Mouse (Mus musculus) forebrain, embryonic 11.5 days (tissue): ENCODE results near the gene Stxbp5l. TPM values are rescaled to one million over a fixed set of nuclear protein-coding genes. Genes with fewer than 3 reads are reported as not detected.
A peak's percentile ranks its signal among the peaks of the same experiment; 100 is the strongest.

ENCODE experiments used
- ATAC-seq: fragments of 200-750 bp; cut with Nextera tagmentation; replicated peaks from 2 replicates; pipeline ENCODE4 v1.8.0; 2017; ENCODE audit warnings: moderate TSS enrichment; ENCODE audit not compliant: low FRiP score
- DNase-seq: peaks from one replicate; pipeline ENCODE4 v3.0.0-alpha.2; 2017; ENCODE audit warnings: low spot score
- H3K27ac ChIP-seq: fragments of 300-500 bp; sonication (generic); 2 replicates; pipeline ENCODE4 v1.5.1; 2014; ENCODE audit warnings: low read depth, low read length
- H3K27me3 ChIP-seq: fragments of 300-500 bp; sonication (generic); 2 replicates; pipeline ENCODE4 v1.6.1; 2014; ENCODE audit warnings: mild to moderate bottlenecking, low read length, mixed read lengths; ENCODE audit not compliant: control insufficient read depth, insufficient read depth
- H3K36me3 ChIP-seq: fragments of 300-500 bp; sonication (generic); 2 replicates; pipeline ENCODE4 v1.6.1; 2014; ENCODE audit warnings: mild to moderate bottlenecking, low read length, moderate library complexity, mixed read lengths; ENCODE audit not compliant: control insufficient read depth, insufficient read depth
- H3K4me1 ChIP-seq: fragments of 300-500 bp; sonication (generic); replicated peaks from 2 replicates; pipeline ENCODE4 v1.6.1; 2014; ENCODE audit warnings: low read length, mixed read lengths; ENCODE audit not compliant: control insufficient read depth, insufficient read depth
- H3K4me2 ChIP-seq: fragments of 300-500 bp; sonication (generic); 2 replicates; pipeline ENCODE4 v1.6.1; 2014; ENCODE audit warnings: low read depth, mild to moderate bottlenecking, low read length, moderate library complexity, mixed read lengths; ENCODE audit not compliant: severe bottlenecking
- H3K4me3 ChIP-seq: fragments of 300-500 bp; sonication (generic); 2 replicates; pipeline ENCODE4 v1.5.1; 2014; ENCODE audit warnings: low read depth, low read length
- H3K9ac ChIP-seq: fragments of 300-500 bp; sonication (generic); 2 replicates; pipeline ENCODE4 v1.6.1; 2014; ENCODE audit warnings: low read length
- H3K9me3 ChIP-seq: fragments of 300-500 bp; sonication (generic); 2 replicates; pipeline ENCODE4 v1.6.1; 2016; ENCODE audit warnings: low read length, mixed read lengths; ENCODE audit not compliant: control insufficient read depth
- WGBS: fragments of 180-500 bp; shearing (Covaris S2); extraction: QIAGEN DNeasy Blood & Tissue Kit; methylation state at CpG from one replicate; pipeline ENCODE4 v1.1.7; 2014; 5-methylcytosine and 5-hydroxymethylcytosine counted together
- polyA plus RNA-seq: library from polyadenylated mRNA; unstranded; fragments of >200 nt; fragmentation: Nextera tagmentation; extraction: Ambion mirVana; gene quantifications from 2 replicates; pipeline ENCODE4 v1.2.1, GENCODE M21; 2014

Gene Stxbp5l
- polyA plus RNA-seq, result 2.6 and 3.1 TPM in 2 replicates

- H3K4me3 ChIP-seq, result peak within 1 kb of the TSS; percentile 52
- H3K27me3 ChIP-seq, result peaks cover 5% of the 10 kb centered on the region; the same call in 1 of the 2 replicates
- H3K9me3 ChIP-seq, result no peaks in the 10 kb centered on the region
- H3K9ac ChIP-seq, result peak within 1 kb of the TSS; percentile 55
- H3K4me2 ChIP-seq, result peak within 1 kb of the TSS; percentile 85
- DNase-seq (peak; percentile 97), ATAC-seq (peak; percentile 97)
- H3K36me3 ChIP-seq, result no peaks in the 10 kb centered on the region
- H3K27ac ChIP-seq, result no peak within 1 kb of the TSS
- under 1% methylated on average over 33 of the region's 33 CpGs for WGBS
- H3K4me1 ChIP-seq, result no peaks in the 10 kb centered on the region; the same call in 1 of the 2 replicates
These were observed at the start of gene Stxbp5l for GRCm38 (mm10) chr16:37384821-37385344. Gene Stxbp5l, minus strand, starts transcription at chr16:37384962.

- Histone ChIP-seq H3K4me1 (no peaks in the 10 kb centered on the region), H3K4me3 (no peak overlapping the region), H3K9me3 (no peaks in the 10 kb centered on the region), H3K9ac (no peak overlapping the region), H3K36me3 (no peaks in the 10 kb centered on the region), H3K27ac (no peak overlapping the region), H3K27me3 (no peaks in the 10 kb centered on the region), H3K4me2 (no peak overlapping the region)
- ATAC-seq (no peak), DNase-seq (no peak)
- 78% methylated on average over 5 of the region's 5 CpGs for WGBS
These were observed 48.8 kb upstream of the Stxbp5l start for GRCm38 (mm10) chr16:37433418-37434204.

GRCm38 (mm10) chr16:37425434-37425833 is 40.7 kb upstream of the Stxbp5l start:
- no peak overlapping the region for H3K27ac ChIP-seq
- H3K9me3 ChIP-seq, result no peaks in the 10 kb centered on the region
- no peaks in the 10 kb centered on the region for H3K27me3 ChIP-seq
- no peak overlapping the region for H3K9ac ChIP-seq
- no peak overlapping the region for H3K4me2 ChIP-seq
- no peak overlapping the region for H3K4me3 ChIP-seq
- ATAC-seq, result no peak
- DNase-seq, result no peak
- WGBS, result 80% methylated on average over 1 of the region's 1 CpGs
- H3K36me3 ChIP-seq, result no peaks in the 10 kb centered on the region
- no peaks in the 10 kb centered on the region for H3K4me1 ChIP-seq

DNA sequence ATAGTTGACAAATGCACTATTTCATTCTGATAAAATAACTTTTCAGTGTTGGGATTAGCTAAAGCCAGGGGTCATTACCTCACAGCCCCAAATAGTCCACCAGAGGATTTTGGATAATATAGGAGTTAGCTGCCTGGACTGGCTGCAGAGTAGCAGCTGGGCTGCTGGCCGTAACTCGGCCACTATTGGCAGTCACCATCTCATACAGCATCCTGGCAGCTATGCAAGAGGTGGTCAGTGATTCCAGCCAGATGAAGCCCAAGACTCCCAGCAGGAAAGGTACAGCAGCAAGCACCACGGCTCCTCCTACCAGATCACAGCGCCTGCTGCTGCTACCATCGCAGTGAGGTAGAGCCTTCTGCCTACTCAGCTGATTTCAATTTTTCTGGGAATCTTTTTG is 38.1 kb upstream of the Stxbp5l start:
- Histone ChIP-seq H3K9me3 (no peaks in the 10 kb centered on the region), H3K4me2 (no peak overlapping the region), H3K27ac (no peak overlapping the region), H3K27me3 (no peaks in the 10 kb centered on the region), H3K4me3 (no peak overlapping the region), H3K36me3 (no peaks in the 10 kb centered on the region), H3K9ac (no peak overlapping the region), H3K4me1 (no peaks in the 10 kb centered on the region)
- ATAC-seq (no peak), DNase-seq (no peak)
- 85% methylated on average over 5 of the region's 5 CpGs for WGBS

DNA sequence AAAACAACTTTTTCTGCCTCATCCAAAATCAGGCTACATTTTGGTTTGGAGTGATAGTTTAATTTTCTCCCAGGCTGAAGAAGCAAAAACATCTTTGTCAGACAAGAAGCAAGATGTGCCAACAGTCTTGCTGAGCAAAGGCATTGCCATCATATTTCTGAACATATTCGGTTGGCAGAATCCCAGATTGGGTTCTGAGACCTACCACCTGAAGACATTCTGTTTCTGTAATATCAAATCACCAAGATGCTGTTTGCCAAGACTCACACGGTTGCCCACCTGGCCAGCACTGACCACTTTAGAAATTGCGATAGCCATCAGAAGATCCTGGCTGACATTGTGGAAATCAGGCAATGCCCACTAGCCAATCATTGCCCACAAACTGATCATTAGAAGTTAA is 37.1 kb upstream of the Stxbp5l start:
- no peak overlapping the region for H3K27ac ChIP-seq
- no peak for ATAC-seq
- H3K4me3 ChIP-seq, result no peak overlapping the region
- H3K9ac ChIP-seq, result no peak overlapping the region
- 92% methylated on average over 3 of the region's 3 CpGs for WGBS
- no peaks in the 10 kb centered on the region for H3K4me1 ChIP-seq
- no peak overlapping the region for H3K4me2 ChIP-seq
- H3K36me3 ChIP-seq, result no peaks in the 10 kb centered on the region
- no peak for DNase-seq
- no peaks in the 10 kb centered on the region for H3K9me3 ChIP-seq
- no peaks in the 10 kb centered on the region for H3K27me3 ChIP-seq

- Histone ChIP-seq H3K4me1 (no peaks in the 10 kb centered on the region), H3K9me3 (no peaks in the 10 kb centered on the region), H3K9ac (no peak overlapping the region), H3K27me3 (no peaks in the 10 kb centered on the region), H3K4me3 (no peak overlapping the region), H3K4me2 (no peak overlapping the region), H3K27ac (no peak overlapping the region), H3K36me3 (no peaks in the 10 kb centered on the region)
- DNase-seq, result no peak
- 95% methylated on average over 2 of the region's 2 CpGs for WGBS
- ATAC-seq, result no peak
These were observed 35.8 kb upstream of the Stxbp5l start for GRCm38 (mm10) chr16:37420512-37420911.

DNA sequence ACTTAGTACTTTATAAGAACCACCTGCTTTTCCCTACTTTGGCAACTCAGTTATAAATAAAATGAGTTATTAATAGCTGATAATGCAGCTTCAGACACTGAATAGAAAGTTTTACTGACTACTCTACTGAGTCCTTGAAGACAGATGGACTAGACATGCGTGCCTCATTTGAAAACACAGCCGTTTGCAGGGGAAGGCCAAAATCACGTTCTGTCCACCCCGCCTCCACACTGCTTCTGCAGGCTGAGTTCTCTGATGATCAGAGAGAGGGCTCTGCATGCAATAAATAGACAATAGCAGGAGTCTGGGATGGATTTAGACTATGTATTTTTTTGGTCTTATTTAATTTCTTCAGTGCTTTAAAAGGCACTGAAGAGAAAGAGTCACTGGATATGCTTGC is 20.8 kb upstream of the Stxbp5l start:
- H3K4me3 ChIP-seq, result no peak overlapping the region
- ATAC-seq (no peak), DNase-seq (no peak)
- no peaks in the 10 kb centered on the region for H3K4me1 ChIP-seq
- H3K27ac ChIP-seq, result no peak overlapping the region
- H3K36me3 ChIP-seq, result no peaks in the 10 kb centered on the region
- no peaks in the 10 kb centered on the region for H3K27me3 ChIP-seq
- WGBS, result 86% methylated on average over 4 of the region's 4 CpGs
- no peak overlapping the region for H3K4me2 ChIP-seq
- no peak overlapping the region for H3K9ac ChIP-seq
- no peaks in the 10 kb centered on the region for H3K9me3 ChIP-seq

DNA sequence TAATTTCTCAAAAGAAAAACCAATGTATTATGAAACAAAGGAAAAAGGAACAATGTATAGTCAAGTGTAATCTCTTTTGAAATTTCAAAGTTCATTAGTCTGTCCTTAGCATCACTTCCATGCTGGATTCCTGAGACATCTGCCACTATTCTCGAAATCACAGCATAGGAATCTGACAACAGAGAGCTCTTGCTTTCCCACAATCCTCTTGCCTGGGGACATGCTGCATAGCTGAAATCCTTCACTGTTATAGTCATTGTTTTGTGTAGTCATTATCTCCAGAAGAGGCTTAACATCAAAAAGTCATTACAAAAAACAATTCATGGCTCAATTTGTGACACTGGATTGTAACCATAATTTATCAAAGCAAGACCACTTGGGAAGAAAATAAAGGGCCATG is 20.2 kb upstream of the Stxbp5l start:
- no peak for ATAC-seq
- WGBS, result 65% methylated on average over 1 of the region's 1 CpGs

GRCm38 (mm10) chr16:37389964-37390363 is 5.2 kb upstream of the Stxbp5l start:
- H3K27ac ChIP-seq, result no peak overlapping the region
- no peaks in the 10 kb centered on the region for H3K9me3 ChIP-seq
- no peak overlapping the region for H3K4me2 ChIP-seq
- no peaks in the 10 kb centered on the region for H3K27me3 ChIP-seq
- no peak overlapping the region for H3K9ac ChIP-seq
- DNase-seq (no peak), ATAC-seq (no peak)
- H3K4me3 ChIP-seq, result no peak overlapping the region
- H3K36me3 ChIP-seq, result no peaks in the 10 kb centered on the region
- H3K4me1 ChIP-seq, result no peaks in the 10 kb centered on the region

More for the DNA sequence above, 20.2 kb upstream of the Stxbp5l start:
- no peak for DNase-seq
- no peak overlapping the region for H3K4me2 ChIP-seq
- no peak overlapping the region for H3K27ac ChIP-seq
- H3K9ac ChIP-seq, result no peak overlapping the region
- H3K36me3 ChIP-seq, result no peaks in the 10 kb centered on the region
- H3K4me1 ChIP-seq, result no peaks in the 10 kb centered on the region
- no peaks in the 10 kb centered on the region for H3K9me3 ChIP-seq
- H3K27me3 ChIP-seq, result no peaks in the 10 kb centered on the region
- no peak overlapping the region for H3K4me3 ChIP-seq
